Mouse (Mus musculus) hindbrain, embryonic 16.5 days (tissue): ENCODE data around the gene Cd93. TPM values are rescaled to one million over a fixed set of nuclear protein-coding genes. Genes with fewer than 3 reads are reported as not detected.

Experiments
- ATAC-seq: fragments of 200-750 bp; cut with Nextera tagmentation; 2 replicates; pipeline ENCODE4 v1.8.0; 2017; ENCODE audit warnings: moderate TSS enrichment, moderate library complexity
- H3K27ac ChIP-seq: fragments of 300-500 bp; sonication (generic); 2 replicates; pipeline ENCODE4 v1.5.1; 2014; ENCODE audit warnings: low read depth, mild to moderate bottlenecking, control low read depth, low read length, moderate library complexity
- H3K27me3 ChIP-seq: fragments of 300-500 bp; sonication (generic); replicated peaks from 2 replicates; pipeline ENCODE4 v1.6.1; 2014; ENCODE audit warnings: low read length; ENCODE audit not compliant: control insufficient read depth, insufficient read depth
- H3K36me3 ChIP-seq: fragments of 300-500 bp; sonication (generic); 2 replicates; pipeline ENCODE4 v1.6.1; 2014; ENCODE audit warnings: mild to moderate bottlenecking, low read length, moderate library complexity, mixed read lengths; ENCODE audit not compliant: control insufficient read depth, insufficient read depth
- H3K4me1 ChIP-seq: fragments of 300-500 bp; sonication (generic); 2 replicates; pipeline ENCODE4 v1.6.1; 2014; ENCODE audit warnings: low read depth, low read length; ENCODE audit not compliant: control insufficient read depth, insufficient read depth
- H3K4me2 ChIP-seq: fragments of 300-500 bp; sonication (generic); 2 replicates; pipeline ENCODE4 v1.6.1; 2014; ENCODE audit warnings: mild to moderate bottlenecking, low read length, control low read depth, moderate library complexity
- H3K4me3 ChIP-seq: fragments of 300-500 bp; sonication (generic); 2 replicates; pipeline ENCODE4 v1.5.1; 2014; ENCODE audit warnings: mild to moderate bottlenecking, low read length, control low read depth, moderate library complexity
- H3K9ac ChIP-seq: fragments of 300-500 bp; sonication (generic); 2 replicates; pipeline ENCODE4 v1.6.1; 2014; ENCODE audit warnings: low read depth, mild to moderate bottlenecking, control low read depth, low read length, moderate library complexity
- H3K9me3 ChIP-seq: fragments of 300-500 bp; sonication (generic); 2 replicates; pipeline ENCODE4 v1.6.1; 2014; ENCODE audit warnings: mild to moderate bottlenecking, low read length, moderate library complexity; ENCODE audit not compliant: control insufficient read depth
- WGBS: fragments of 180-500 bp; shearing (Covaris S2); extraction: QIAGEN DNeasy Blood & Tissue Kit; methylation state at CpG from one replicate; pipeline ENCODE4 v1.1.7; 2014; 5-methylcytosine and 5-hydroxymethylcytosine counted together
- polyA plus RNA-seq: library from polyadenylated mRNA; unstranded; fragments of >200 nt; fragmentation: Nextera tagmentation; extraction: Ambion mirVana; gene quantifications from 2 replicates; pipeline ENCODE4 v1.2.1, GENCODE M21; 2015

Cd93 gene
- polyA plus RNA-seq, 1 experiment from 2014 or later = 7.0 TPM

- no peak overlapping the region for H3K4me3 ChIP-seq
- H3K9me3 ChIP-seq = no peaks in the 10 kb centered on the region
- H3K27me3 ChIP-seq = no peaks in the 10 kb centered on the region
- no peak overlapping the region for H3K27ac ChIP-seq
- no peak for ATAC-seq
- H3K36me3 ChIP-seq = no peaks in the 10 kb centered on the region
- H3K9ac ChIP-seq = no peak overlapping the region
- whole genome bisulfite sequencing = 91% methylated on average over 5 of the region's 5 CpGs
- H3K4me2 ChIP-seq = no peak overlapping the region
- 0 out of 2 replicates have a peak, but pooled peaks cover 2% of the 10 kb centered on the region for H3K4me1 ChIP-seq
These were observed 32.6 kb upstream of the Cd93 start for GRCm38 (mm10) chr2:148475879-148476495.

- Histone ChIP-seq H3K27ac (no peak overlapping the region), H3K4me3 (no peak overlapping the region), H3K4me2 (no peak overlapping the region), H3K36me3 (no peaks in the 10 kb centered on the region), H3K9me3 (no peaks in the 10 kb centered on the region), H3K9ac (no peak overlapping the region), H3K27me3 (no peaks in the 10 kb centered on the region), H3K4me1 (no peaks in the 10 kb centered on the region)
- ATAC-seq = no peak
- 37% methylated on average over 6 of the region's 7 CpGs for WGBS
These were observed 26.2 kb upstream of the Cd93 start for GRCm38 (mm10) chr2:148469341-148470238.

DNA sequence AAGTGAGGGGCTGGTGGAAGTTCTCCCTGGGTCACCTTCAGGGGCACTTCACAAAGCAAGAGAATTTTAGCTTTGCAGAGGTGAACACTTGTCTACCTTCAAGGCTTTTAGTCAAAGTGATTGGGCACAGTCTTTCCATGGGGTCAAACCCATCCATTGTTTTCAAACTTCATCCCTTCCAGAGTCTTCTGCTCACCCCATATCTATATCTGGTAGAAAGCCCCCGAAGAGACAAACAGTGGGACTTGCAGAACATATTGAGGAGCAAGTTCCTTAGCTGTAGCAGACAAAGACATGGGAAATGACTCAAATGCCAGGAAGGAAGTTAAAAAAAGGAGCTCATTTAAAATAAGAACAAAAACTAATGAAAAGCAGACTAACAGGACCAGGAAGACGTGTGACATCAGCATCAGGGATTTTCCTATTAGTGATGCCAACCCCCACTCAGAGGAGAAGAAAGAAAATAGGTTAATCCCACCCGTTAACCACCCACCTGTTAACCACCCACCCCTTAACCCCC, 24.6 kb upstream of the Cd93 start:
- Histone ChIP-seq H3K27me3 (no peaks in the 10 kb centered on the region), H3K36me3 (no peaks in the 10 kb centered on the region), H3K27ac (no peak overlapping the region), H3K9ac (no peak overlapping the region), H3K4me1 (no peaks in the 10 kb centered on the region), H3K9me3 (no peaks in the 10 kb centered on the region), H3K4me3 (no peak overlapping the region), H3K4me2 (no peak overlapping the region)
- no peak for ATAC-seq
- 80% methylated on average over 3 of the region's 3 CpGs for WGBS

- Histone ChIP-seq H3K4me3 (no peak overlapping the region), H3K9me3 (no peaks in the 10 kb centered on the region), H3K27ac (no peak overlapping the region), H3K4me2 (no peak overlapping the region), H3K9ac (no peak overlapping the region), H3K27me3 (no peaks in the 10 kb centered on the region), H3K4me1 (no peaks in the 10 kb centered on the region), H3K36me3 (no peaks in the 10 kb centered on the region)
- no peak for ATAC-seq
These were observed 12.0 kb upstream of the Cd93 start for GRCm38 (mm10) chr2:148455341-148455740.

DNA sequence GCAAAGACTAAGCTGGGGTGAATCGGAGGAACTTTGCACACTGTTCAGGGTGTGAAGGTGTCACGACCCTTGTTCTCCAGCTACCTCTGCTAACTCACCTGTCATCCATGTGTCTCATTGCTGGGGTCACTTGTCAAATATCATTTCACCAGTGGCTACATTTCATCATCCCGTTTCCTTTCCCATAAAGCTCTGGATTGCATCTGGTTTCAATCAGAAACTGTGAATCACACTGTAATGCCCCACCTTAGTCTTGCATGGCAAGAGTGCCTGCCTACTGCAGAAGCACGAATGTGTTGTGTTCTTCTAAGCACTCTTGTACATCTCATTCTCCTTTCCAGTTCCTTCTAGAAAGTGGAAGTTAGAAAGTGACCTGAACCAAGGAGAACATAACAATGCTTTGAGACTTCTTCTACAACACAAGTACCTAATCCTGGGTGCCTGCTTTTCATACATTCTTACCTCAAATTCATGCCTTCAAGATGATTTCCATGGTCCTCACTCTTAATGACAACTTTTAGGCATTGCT, 10.7 kb upstream of the Cd93 start:
- Histone ChIP-seq H3K9me3 (no peaks in the 10 kb centered on the region), H3K9ac (no peak overlapping the region), H3K27ac (no peak overlapping the region)

DNA sequence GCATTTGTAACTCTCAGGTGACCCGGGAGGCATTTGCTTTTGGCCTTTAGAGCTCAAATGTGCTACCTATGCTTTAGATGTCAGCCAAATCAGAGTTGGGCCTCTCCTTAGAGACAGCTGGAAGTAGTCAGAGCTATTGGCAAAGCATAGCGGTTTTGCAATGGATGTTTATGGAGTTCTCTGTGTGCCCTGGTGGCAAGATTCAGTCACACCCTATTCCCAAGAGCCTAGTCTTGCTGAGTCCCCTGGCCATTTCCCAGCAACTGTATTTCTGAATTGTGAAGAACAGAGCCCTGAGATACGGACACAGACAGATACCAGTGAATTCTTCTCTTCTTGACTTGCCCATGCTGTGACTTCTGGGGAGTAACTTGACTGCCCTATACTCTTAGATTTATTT, 9.7 kb upstream of the Cd93 start:
- no peaks in the 10 kb centered on the region for H3K4me1 ChIP-seq
- H3K4me2 ChIP-seq = no peak overlapping the region
- H3K27ac ChIP-seq = no peak overlapping the region
- H3K4me3 ChIP-seq = no peak overlapping the region
- H3K9me3 ChIP-seq = no peaks in the 10 kb centered on the region
- no peak overlapping the region for H3K9ac ChIP-seq
- WGBS = 92% methylated on average over 3 of the region's 3 CpGs
- ATAC-seq = no peak
- no peaks in the 10 kb centered on the region for H3K27me3 ChIP-seq
- H3K36me3 ChIP-seq = no peaks in the 10 kb centered on the region

More for the DNA sequence above, 10.7 kb upstream of the Cd93 start:
- H3K36me3 ChIP-seq = no peaks in the 10 kb centered on the region
- no peak for ATAC-seq
- H3K4me2 ChIP-seq = no peak overlapping the region
- H3K27me3 ChIP-seq = no peaks in the 10 kb centered on the region
- no peak overlapping the region for H3K4me3 ChIP-seq
- no peaks in the 10 kb centered on the region for H3K4me1 ChIP-seq
- 84% methylated on average over 4 of the region's 4 CpGs for WGBS

DNA sequence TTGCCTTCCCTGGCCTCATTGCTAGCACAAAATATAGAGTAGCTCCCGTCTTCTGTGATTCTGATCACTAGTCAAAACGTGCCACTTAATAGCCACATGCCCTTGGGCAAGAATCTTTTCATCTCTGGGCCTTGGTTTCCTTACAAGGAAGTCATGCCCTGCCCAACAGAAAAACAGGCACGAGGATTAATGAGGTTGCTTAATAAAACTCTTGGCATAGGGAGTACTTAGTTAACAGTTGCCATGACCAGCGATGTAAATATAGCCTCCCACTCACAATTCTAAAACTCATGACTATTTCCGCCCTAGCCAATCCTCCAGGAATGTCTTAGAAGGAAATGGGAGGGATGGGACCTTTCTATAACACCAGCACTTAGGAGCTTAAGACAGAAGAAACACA, 8.1 kb upstream of the Cd93 start:
- Histone ChIP-seq H3K4me2 (no peak overlapping the region), H3K27me3 (no peaks in the 10 kb centered on the region), H3K4me1 (no peaks in the 10 kb centered on the region), H3K27ac (no peak overlapping the region), H3K4me3 (no peak overlapping the region), H3K9ac (no peak overlapping the region), H3K36me3 (no peaks in the 10 kb centered on the region), H3K9me3 (no peaks in the 10 kb centered on the region)
- 78% methylated on average over 5 of the region's 5 CpGs for WGBS
- no peak for ATAC-seq

DNA sequence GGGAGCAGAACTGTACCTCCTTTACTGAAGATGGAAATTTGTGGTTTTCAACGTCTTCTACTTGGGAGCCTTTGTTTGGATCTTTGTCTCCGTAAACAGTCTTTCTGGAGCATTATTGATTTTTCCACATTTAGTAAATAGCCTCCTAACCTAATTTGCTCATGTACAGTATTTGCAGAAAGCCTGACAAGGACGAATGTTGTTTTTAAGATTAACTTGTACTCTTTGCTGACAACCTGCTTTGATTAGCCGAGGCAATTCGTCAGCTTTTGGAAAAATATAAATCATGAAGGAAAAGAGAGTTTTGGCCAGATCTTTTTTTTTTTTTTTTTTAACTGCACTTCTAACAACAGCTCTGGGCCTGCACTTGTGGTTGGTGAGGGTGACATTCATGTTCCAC, 7.3 kb upstream of the Cd93 start:
- Histone ChIP-seq H3K4me1 (no peaks in the 10 kb centered on the region), H3K4me3 (no peak overlapping the region), H3K4me2 (no peak overlapping the region), H3K9ac (no peak overlapping the region), H3K9me3 (no peaks in the 10 kb centered on the region), H3K27me3 (no peaks in the 10 kb centered on the region), H3K36me3 (no peaks in the 10 kb centered on the region), H3K27ac (no peak overlapping the region)
- ATAC-seq = no peak
- WGBS = 88% methylated on average over 5 of the region's 5 CpGs

- 93% methylated on average over 1 of the region's 1 CpGs for WGBS
- Histone ChIP-seq H3K27ac (no peak overlapping the region), H3K9ac (no peak overlapping the region), H3K4me2 (no peak overlapping the region), H3K36me3 (no peaks in the 10 kb centered on the region), H3K4me1 (no peaks in the 10 kb centered on the region), H3K9me3 (no peaks in the 10 kb centered on the region), H3K4me3 (no peak overlapping the region), H3K27me3 (no peaks in the 10 kb centered on the region)
- ATAC-seq = no peak
These were observed 6.3 kb upstream of the Cd93 start for GRCm38 (mm10) chr2:148449659-148450058.
